Mouse (Mus musculus) limb, embryonic 14.5 days (tissue): Measurements from ENCODE around the gene Cnmd. TPM values are rescaled to one million over a fixed set of nuclear protein-coding genes. Genes with fewer than 3 reads are reported as not detected.

ENCODE experiments used
- ATAC-seq: fragments of 200-750 bp; cut with Nextera tagmentation; 2 replicates; pipeline ENCODE4 v1.8.0; 2017; ENCODE audit warnings: low read depth, moderate number of reproducible peaks, moderate TSS enrichment; ENCODE audit not compliant: low FRiP score
- DNase-seq: peaks from one replicate; pipeline ENCODE4 v3.0.0-alpha.2; 2015; ENCODE audit warnings: low spot score
- H3K27ac ChIP-seq: fragments of 300-500 bp; sonication (generic); replicated peaks from 2 replicates; pipeline ENCODE4 v1.5.1; 2014; ENCODE audit warnings: low read depth, mild to moderate bottlenecking, low read length, moderate library complexity, mixed read lengths
- H3K27me3 ChIP-seq: fragments of 300-500 bp; sonication (generic); 2 replicates; pipeline ENCODE4 v1.6.1; 2014; ENCODE audit warnings: low read length, mixed read lengths; ENCODE audit not compliant: control insufficient read depth, insufficient read depth
- H3K36me3 ChIP-seq: fragments of 300-500 bp; sonication (generic); 2 replicates; pipeline ENCODE4 v1.6.1; 2014; ENCODE audit warnings: mild to moderate bottlenecking, low read length, moderate library complexity, mixed read lengths; ENCODE audit not compliant: control insufficient read depth, insufficient read depth
- H3K4me1 ChIP-seq: fragments of 300-500 bp; sonication (generic); 2 replicates; pipeline ENCODE4 v1.6.1; 2014; ENCODE audit warnings: antibody characterized with exemption, low read length, mixed read lengths; ENCODE audit not compliant: control insufficient read depth, insufficient read depth
- H3K4me2 ChIP-seq: fragments of 300-500 bp; sonication (generic); replicated peaks from 2 replicates; pipeline ENCODE4 v1.6.1; 2014; ENCODE audit warnings: low read depth, mild to moderate bottlenecking, low read length, moderate library complexity; ENCODE audit not compliant: severe bottlenecking
- H3K4me3 ChIP-seq: fragments of 300-500 bp; sonication (generic); replicated peaks from 2 replicates; pipeline ENCODE4 v1.5.1; 2014; ENCODE audit warnings: low read length
- H3K9ac ChIP-seq: fragments of 300-500 bp; sonication (generic); 2 replicates; pipeline ENCODE4 v1.6.1; 2014; ENCODE audit warnings: mild to moderate bottlenecking, low read depth, low read length, moderate library complexity; ENCODE audit not compliant: severe bottlenecking
- H3K9me3 ChIP-seq: fragments of 300-500 bp; sonication (generic); 2 replicates; pipeline ENCODE4 v1.6.1; 2016; ENCODE audit warnings: low read length; ENCODE audit not compliant: control insufficient read depth
- POLR2A ChIP-seq: fragments of 200-500 bp; IDR thresholded peaks from 2 replicates; pipeline ENCODE4 v1.8.0; 2012; ENCODE audit warnings: inconsistent platforms, mild to moderate bottlenecking, moderate library complexity, borderline replicate concordance; ENCODE audit not compliant: insufficient read depth, insufficient read length; ENCODE audit errors: extremely low read depth
- WGBS: fragments of 180-500 bp; shearing (Covaris S2); extraction: QIAGEN DNeasy Blood & Tissue Kit; methylation state at CpG from one replicate; pipeline ENCODE4 v1.1.7; 2014; 5-methylcytosine and 5-hydroxymethylcytosine counted together
- polyA plus RNA-seq, 2 experiments: library from polyadenylated mRNA; depleted of rRNA in 1 of 2; stranded (reverse) in 1 of 2; unstranded in 1 of 2; fragments of >200 nt; fragmentation: Nextera tagmentation in 1 of 2; extraction: Ambion mirVana in 1 of 2; gene quantifications; 2 replicates each; pipeline versions ENCODE4 v1.2.1 to v1.2.3; 2012 to 2014

Cnmd gene
- polyA plus RNA-seq, 2 experiments, result 199 to 384 TPM

DNA sequence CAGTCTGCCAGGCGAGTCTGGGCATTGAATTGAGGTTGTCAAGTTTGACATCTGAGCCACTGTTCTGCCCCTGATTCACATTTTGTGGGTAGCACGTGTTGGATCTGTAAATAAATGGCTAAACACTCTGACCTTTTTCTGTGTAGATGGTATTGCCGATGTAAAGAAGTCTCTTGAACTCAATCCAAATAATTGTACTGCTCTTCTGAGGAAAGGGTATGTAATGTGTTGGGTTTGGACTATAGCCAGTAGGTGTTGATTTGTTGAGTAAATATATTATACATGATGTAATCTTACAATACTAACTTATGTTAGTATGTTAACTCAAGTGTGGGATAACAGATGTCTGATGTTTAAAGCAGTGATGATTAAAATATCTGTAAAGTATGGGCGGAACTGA is 65.4 kb downstream of the Cnmd start:
- no peak for ATAC-seq
- TF ChIP-seq POLR2A, result no peak
- Histone ChIP-seq H3K4me1 (no peaks in the 10 kb centered on the region), H3K4me2 (no peak overlapping the region), H3K27me3 (no peaks in the 10 kb centered on the region), H3K9me3 (no peaks in the 10 kb centered on the region), H3K36me3 (peaks cover 58% of the 10 kb centered on the region), H3K9ac (no peak overlapping the region), H3K4me3 (no peak overlapping the region), H3K27ac (no peak overlapping the region)
- no peak for DNase-seq
- 81% methylated on average over 4 of the region's 4 CpGs for WGBS

DNA sequence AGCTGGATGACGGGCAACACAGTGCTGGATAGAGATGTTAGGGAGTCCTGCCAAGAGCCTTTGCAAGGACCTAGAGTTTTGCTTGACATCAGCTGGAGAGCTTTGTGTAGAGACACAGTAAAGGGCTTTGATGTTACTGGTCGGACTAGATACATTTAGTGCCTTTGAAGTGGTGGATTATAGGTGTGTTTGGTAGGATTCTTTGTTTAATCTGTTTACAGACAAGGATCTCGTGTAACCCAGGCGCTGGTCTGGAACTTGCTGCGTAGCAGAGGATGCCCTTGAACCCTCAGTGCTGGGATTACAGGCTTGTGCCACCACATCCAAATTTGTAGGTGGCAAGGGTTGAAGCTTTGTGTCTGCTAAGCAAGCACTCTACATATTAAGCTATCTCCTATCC is 67.9 kb downstream of the Cnmd start:
- Histone ChIP-seq H3K4me1 (peaks cover 3% of the 10 kb centered on the region; the same call in 1 of the 2 replicates), H3K4me2 (no peak overlapping the region), H3K27me3 (no peaks in the 10 kb centered on the region), H3K36me3 (peaks cover 39% of the 10 kb centered on the region), H3K4me3 (no peak overlapping the region), H3K27ac (no peak overlapping the region), H3K9ac (no peak overlapping the region), H3K9me3 (no peaks in the 10 kb centered on the region)
- 88% methylated on average over 5 of the region's 5 CpGs for WGBS
- no peak for ATAC-seq
- DNase-seq, result no peak
- no peak for TF ChIP-seq POLR2A

DNA sequence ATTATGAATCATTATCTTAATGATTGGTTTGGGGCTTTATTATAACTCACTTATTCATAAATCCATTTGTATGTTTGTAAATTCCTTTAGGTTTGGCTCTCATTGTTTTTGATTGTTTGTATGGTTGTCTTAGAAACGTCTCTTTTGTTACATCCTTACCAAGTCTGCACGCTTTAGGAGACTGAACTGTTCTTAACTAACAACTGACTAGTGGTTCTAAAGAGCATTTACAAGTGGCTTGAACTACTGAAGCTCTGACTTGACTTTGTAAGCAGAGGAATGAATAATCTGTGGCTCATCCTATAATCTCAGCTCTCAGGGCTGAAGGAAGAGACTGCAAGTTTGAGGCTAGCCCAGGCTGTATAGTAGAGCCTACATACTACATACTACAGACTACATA is 70.4 kb downstream of the Cnmd start:
- H3K27me3 ChIP-seq, result no peaks in the 10 kb centered on the region
- no peak for TF ChIP-seq POLR2A
- no peak overlapping the region for H3K4me3 ChIP-seq
- ATAC-seq (no peak), DNase-seq (no peak)
- H3K36me3 ChIP-seq, result peaks cover 20% of the 10 kb centered on the region
- no peaks in the 10 kb centered on the region for H3K9me3 ChIP-seq
- WGBS, result 98% methylated on average over 2 of the region's 2 CpGs
- no peak overlapping the region for H3K27ac ChIP-seq
- peaks cover 14% of the 10 kb centered on the region for H3K4me1 ChIP-seq
- no peak overlapping the region for H3K4me2 ChIP-seq
- no peak overlapping the region for H3K9ac ChIP-seq

DNA sequence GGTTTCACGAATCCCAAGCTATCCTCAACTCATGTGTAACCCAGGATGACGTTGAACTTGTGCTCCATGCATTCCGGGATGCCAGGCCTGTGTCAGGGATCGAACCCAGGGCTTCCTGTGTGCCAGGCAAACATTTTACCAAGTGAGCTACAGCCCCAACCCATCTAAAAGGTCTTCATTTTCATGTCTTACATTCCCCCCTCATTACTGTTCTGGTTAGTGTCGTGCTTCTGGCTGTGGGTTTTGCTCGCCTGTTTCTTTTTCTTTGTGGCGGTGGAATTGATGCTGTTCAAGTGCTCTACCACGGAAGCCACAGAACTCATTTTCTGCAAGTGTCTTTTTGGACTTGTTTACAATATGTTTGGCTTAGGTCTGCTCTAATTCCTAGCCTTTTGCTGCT is 71.1 kb downstream of the Cnmd start:
- no peaks in the 10 kb centered on the region for H3K9me3 ChIP-seq
- H3K27me3 ChIP-seq, result no peaks in the 10 kb centered on the region
- H3K9ac ChIP-seq, result no peak overlapping the region
- no peak overlapping the region for H3K4me3 ChIP-seq
- no peak overlapping the region for H3K27ac ChIP-seq
- H3K4me2 ChIP-seq, result no peak overlapping the region
- H3K4me1 ChIP-seq, result peaks cover 16% of the 10 kb centered on the region
- WGBS, result 93% methylated on average over 8 of the region's 8 CpGs
- ATAC-seq (no peak), DNase-seq (no peak)
- TF ChIP-seq POLR2A, result no peak
- peaks cover 17% of the 10 kb centered on the region; the same call in 1 of the 2 replicates for H3K36me3 ChIP-seq

DNA sequence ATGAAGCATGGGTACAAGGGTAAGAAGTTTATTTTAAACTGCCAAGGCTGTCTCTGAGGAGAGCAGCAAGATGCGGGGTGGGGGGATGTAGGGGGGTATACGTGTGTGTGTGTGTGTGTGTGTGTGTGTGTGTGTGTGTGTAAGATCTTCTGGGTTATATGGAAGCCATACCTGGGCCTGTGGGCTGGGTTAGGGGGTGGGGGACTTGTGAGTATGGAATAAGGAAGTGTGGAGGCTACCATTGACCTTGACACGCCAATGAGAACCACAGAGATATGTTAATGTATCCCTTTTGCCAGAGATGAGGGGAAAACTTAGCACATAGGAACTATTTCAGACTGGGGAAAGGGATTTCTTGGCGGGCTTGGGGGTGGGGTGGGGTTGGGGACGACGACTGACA is 72.6 kb downstream of the Cnmd start:
- no peak overlapping the region for H3K27ac ChIP-seq
- ATAC-seq (no peak), DNase-seq (no peak)
- WGBS, result 89% methylated on average over 6 of the region's 6 CpGs
- no peaks in the 10 kb centered on the region for H3K27me3 ChIP-seq
- H3K4me3 ChIP-seq, result no peak overlapping the region
- no peak overlapping the region for H3K9ac ChIP-seq
- no peak overlapping the region for H3K4me2 ChIP-seq
- H3K4me1 ChIP-seq, result peaks cover 16% of the 10 kb centered on the region
- H3K36me3 ChIP-seq, result 0 out of 2 replicates have a peak, but pooled peaks cover 8% of the 10 kb centered on the region
- no peaks in the 10 kb centered on the region for H3K9me3 ChIP-seq
- no peak for TF ChIP-seq POLR2A

DNA sequence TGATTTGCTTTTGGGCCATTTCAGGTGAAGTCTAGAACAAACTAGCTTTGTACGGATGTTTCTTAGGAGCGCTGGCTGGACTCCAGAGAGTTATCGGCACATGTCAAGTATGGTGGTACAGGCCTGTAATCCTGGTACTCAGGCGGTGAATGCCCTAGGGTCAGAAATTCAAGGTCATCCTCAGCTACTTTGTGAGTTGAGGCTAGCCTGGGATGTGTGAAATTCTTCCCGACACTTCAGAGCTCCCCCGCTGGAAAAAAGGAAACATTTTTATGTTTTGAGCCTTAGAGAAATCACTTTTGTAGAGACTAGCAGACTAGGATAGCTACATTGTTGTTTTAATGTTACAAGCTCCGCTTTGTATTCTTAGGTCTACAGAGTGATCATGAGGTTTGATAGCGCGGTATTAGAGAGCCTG is 73.4 kb downstream of the Cnmd start:
- H3K27me3 ChIP-seq, result no peaks in the 10 kb centered on the region
- no peak overlapping the region for H3K27ac ChIP-seq
- H3K4me1 ChIP-seq, result peaks cover 16% of the 10 kb centered on the region
- peak overlapping the region; percentile 75 for H3K9ac ChIP-seq
- ATAC-seq (no peak), DNase-seq (no peak)
- H3K4me3 ChIP-seq, result peak overlapping the region; percentile 67
- WGBS, result 89% methylated on average over 9 of the region's 9 CpGs
- no peak for TF ChIP-seq POLR2A
- 0 out of 2 replicates have a peak, but pooled peaks cover 8% of the 10 kb centered on the region for H3K36me3 ChIP-seq
- peak overlapping the region; percentile 62 for H3K4me2 ChIP-seq
- no peaks in the 10 kb centered on the region for H3K9me3 ChIP-seq
